Mouse (Mus musculus): Measurements from ENCODE around the gene Tmem235.

Tmem235 gene

DNA sequence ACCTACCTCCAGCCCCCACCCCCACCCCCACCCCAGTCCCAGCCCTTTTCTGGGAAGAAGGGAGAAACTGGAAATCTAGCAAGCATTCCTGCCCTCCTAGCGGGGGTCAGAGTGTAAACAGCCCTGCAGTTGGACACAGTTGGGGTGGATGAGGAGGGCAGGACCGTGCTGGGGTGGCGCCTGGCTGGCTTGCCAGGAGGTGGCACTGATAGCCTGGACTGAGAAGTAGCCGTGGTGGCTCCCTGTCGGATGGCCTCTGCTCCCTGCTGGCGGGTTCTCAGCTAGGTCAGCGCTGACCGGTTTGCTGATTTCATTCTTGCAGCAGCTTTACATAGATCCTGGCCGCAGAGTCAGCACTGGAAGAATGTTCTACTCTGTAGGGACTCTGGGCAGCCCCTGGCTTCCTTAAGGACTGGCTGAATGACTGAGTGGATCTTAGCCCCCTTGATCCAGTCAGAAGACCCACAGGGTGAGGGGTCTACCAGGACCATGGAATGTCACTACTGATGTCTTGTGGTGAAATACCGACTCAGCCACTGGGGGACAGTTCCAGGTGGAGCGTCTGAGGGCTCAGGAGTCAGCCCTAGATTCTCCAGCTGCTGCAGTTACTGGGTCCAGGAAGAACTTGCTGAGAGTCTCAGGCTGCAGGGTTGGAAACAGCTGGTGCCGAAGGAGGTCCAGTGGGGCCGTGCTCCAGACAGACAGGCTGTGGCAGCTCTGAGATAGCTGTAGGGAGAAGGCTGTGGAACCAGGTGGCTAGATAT lies 30.1 kb downstream of the Tmem235 start:
- DNase-seq (ENCODE audit: low spot score in 2 of 2) = no peak

DNA sequence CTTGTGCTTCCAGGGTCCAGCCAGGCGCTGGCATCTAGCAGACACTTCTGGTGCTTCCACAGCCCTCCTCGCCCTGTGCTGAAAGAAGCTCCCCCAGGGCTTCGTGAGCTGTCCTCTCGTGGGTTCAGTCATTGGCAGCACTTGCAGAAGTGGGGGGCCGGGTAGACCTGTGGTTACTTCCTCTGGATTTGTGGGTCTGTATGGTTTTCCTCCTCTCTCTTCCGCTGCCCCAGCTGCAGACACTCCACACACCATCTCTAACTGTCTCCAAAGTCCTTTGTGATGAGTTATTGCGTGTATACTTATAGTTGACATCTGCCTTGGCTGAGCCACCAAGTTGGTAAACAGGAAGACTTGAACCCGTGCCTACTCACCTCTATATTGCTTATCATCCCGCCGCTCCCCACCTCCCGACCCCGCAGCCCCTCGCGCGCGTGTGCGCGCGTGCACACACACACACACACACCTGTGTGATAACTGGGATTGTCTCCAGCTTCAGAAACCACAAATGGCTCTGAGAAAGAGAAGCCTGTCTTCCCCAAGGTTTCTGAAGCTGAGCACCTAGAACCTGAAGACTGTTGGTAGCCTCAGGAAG lies 31.1 kb downstream of the Tmem235 start:
- no peak for DNase-seq (ENCODE audit: low spot score in 2 of 2)

- DNase-seq (ENCODE audit: low spot score in 2 of 2) = no peak
Measured at GRCm38 (mm10) chr11:117892199-117892598, 31.6 kb downstream of the Tmem235 start.

DNA sequence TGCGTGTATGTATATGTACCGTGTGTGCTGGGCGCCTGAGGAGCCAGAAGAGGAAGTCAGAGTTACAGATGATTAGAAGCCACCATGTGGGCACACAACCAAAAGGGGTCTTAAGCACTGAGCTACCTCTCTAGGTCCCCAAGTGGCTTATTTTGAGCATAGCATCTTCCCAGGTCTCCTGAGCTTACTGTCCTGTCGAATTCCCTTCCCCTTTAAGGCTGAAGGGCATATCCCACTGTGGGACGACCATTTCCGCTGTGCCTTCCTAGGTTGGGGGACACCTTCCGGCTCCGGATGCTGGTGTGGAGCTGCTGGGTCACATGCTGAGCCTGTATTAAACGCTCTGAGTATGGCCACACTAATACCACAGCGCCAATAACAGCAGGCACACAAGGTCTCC lies 34.1 kb downstream of the Tmem235 start:
- no peak for DNase-seq (ENCODE audit: low spot score in 2 of 2)

GRCm38 (mm10) chr11:117896533-117896932 lies 36.0 kb downstream of the Tmem235 start:
- DNase-seq (ENCODE audit: low spot score in 2 of 2) = no peak

DNA sequence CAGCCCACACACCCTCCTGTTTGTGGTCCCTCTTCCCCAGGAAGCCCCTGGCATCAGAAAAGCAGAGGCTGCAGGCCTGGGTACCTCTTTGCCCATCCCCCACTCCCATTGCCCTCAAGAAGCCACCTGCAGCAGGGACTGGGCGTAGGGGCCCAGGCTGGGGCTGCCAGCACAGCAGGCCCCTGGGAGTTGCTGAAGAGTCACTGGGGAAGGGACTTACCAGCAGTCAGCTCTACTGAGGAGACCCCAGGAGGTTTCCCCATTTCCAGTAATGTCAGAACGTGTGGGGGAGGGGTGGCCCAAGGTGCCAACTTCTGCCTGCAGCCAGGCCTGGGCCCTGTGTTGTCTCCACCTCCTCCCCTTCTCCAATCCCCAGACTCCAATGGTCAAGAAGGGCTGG lies 41.7 kb downstream of the Tmem235 start:
- no peak for DNase-seq (ENCODE audit: low spot score in 2 of 2)

DNA sequence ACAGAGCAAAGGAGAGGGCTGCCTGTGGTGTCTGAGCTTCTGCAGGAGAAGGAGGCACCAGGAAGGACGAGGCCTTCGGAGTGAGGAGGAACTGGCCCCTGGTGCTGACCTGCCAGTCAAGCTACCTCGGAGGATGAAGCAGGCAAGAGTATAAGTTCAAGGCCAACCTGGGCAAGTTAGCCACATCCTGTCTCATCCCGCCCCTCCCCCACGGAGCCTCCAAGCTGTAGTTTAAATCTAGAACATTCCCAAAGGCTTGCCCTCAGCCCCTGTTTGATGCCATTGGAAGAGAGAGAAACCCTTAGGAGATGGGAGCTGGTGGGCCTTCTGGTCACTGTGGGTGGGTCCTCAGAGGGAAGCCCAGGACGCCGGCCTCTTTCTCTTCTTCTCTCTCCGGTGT lies 43.9 kb downstream of the Tmem235 start:
- DNase-seq (ENCODE audit: low spot score in 2 of 2) = no peak

GRCm38 (mm10) chr11:117909337-117909736 lies 48.8 kb downstream of the Tmem235 start:
- DNase-seq (ENCODE audit: low spot score in 2 of 2) = no peak

DNA sequence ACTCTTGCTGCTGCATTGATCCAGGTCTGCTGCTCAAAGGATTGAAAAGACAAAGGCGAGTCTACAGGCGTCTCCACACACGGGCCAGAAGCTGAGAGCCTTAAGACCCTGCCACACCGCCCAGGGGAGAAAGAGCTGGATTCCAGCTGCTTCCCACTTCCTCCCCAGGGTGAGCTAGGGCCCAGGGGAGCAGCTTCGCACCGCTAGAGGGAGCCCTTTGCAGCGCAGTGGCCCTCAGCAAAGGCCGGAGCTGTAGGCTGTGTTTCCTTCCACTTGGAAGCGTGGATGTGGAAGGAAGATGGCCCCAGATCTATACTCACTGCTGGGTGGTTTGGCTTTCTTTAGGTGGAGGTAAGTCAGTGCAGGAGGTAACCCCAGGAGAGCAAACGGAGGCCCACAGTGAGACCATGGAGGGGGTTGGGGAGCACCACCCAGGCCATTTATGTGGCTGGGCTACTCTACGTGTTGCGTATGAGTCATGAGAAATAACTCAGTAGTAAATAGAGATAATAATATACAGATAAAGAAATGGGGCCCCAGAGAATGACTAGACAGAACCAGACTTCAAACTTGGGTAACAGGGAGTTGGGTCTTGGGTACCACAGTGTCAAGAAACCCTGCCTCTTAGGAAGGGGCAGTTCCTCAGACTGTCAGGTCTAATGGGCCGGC lies 52.3 kb downstream of the Tmem235 start:
- DNase-seq (ENCODE audit: low spot score in 2 of 2) = peak; percentile 42 to 55

- no peak for DNase-seq (ENCODE audit: low spot score in 2 of 2)
Measured at GRCm38 (mm10) chr11:117914531-117914930, 54.0 kb downstream of the Tmem235 start.
